Mouse (Mus musculus) ovary, postnatal 10 days (tissue): ENCODE measurements around the gene Fignl2.
A peak's percentile ranks its signal among the peaks of the same experiment; 100 is the strongest.
"Not testable (repeated sequence)": the region's sequence is repeated elsewhere in the genome, so short reads cannot be mapped to it uniquely, and the experiment has no call there.

Experiments
- DNase-seq: peaks from one replicate; pipeline ENCODE4 v3.0.0; 2022; ENCODE audit warnings: low spot score

Gene Fignl2

GRCm38 (mm10) chr15:101077813-101078730, at the start of gene Fignl2:
TSS of gene Fignl2 (minus strand) at chr15:101078567.
- DNase-seq = no peak

GRCm38 (mm10) chr15:101126876-101127544, 48.6 kb upstream of the Fignl2 start:
- DNase-seq = no peak

- no peak for DNase-seq
Observed at GRCm38 (mm10) chr15:101125561-101125960, 47.2 kb upstream of the Fignl2 start.

GRCm38 (mm10) chr15:101123202-101123601, 44.8 kb upstream of the Fignl2 start:
- DNase-seq = no peak

- no peak for DNase-seq
Observed at GRCm38 (mm10) chr15:101122290-101122589, 43.9 kb upstream of the Fignl2 start.

GRCm38 (mm10) chr15:101121411-101122289, 43.3 kb upstream of the Fignl2 start:
- DNase-seq = no peak

- no peak for DNase-seq
Observed at GRCm38 (mm10) chr15:101118399-101119125, 40.2 kb upstream of the Fignl2 start.

- no peak for DNase-seq
Observed at GRCm38 (mm10) chr15:101115511-101116110, 37.2 kb upstream of the Fignl2 start, which contains the start of gene Ankrd33. TSS of gene Ankrd33 (plus strand) at chr15:101115755.

GRCm38 (mm10) chr15:101113778-101114177, 35.4 kb upstream of the Fignl2 start:
- not testable (repeated sequence) for DNase-seq

- DNase-seq = no peak
Observed at GRCm38 (mm10) chr15:101113176-101113575, 34.8 kb upstream of the Fignl2 start.

GRCm38 (mm10) chr15:101107906-101108671, 29.7 kb upstream of the Fignl2 start:
- DNase-seq = no peak

- no peak for DNase-seq
Observed at GRCm38 (mm10) chr15:101106011-101106410, 27.6 kb upstream of the Fignl2 start.

- peak; percentile 75 for DNase-seq
Observed at GRCm38 (mm10) chr15:101105496-101105994, 27.2 kb upstream of the Fignl2 start.

- DNase-seq = no peak
Observed at GRCm38 (mm10) chr15:101103605-101104304, 25.4 kb upstream of the Fignl2 start.

GRCm38 (mm10) chr15:101100996-101101395, 22.6 kb upstream of the Fignl2 start:
- DNase-seq = no peak

GRCm38 (mm10) chr15:101097985-101098651, 19.8 kb upstream of the Fignl2 start:
- DNase-seq = no peak

GRCm38 (mm10) chr15:101095392-101095791, 17.0 kb upstream of the Fignl2 start:
- no peak for DNase-seq

GRCm38 (mm10) chr15:101094979-101095378, 16.6 kb upstream of the Fignl2 start:
- no peak for DNase-seq

GRCm38 (mm10) chr15:101093988-101094387, 15.6 kb upstream of the Fignl2 start:
- DNase-seq = no peak
